Mouse (Mus musculus) embryo, embryonic 9.5 days (tissue): ENCODE results near the gene Col8a2.

Experiments used
- DNase-seq: peaks from one replicate; pipeline ENCODE4 v3.0.0-alpha.2; 2017; ENCODE audit errors: extremely low spot score

Gene Col8a2

DNA sequence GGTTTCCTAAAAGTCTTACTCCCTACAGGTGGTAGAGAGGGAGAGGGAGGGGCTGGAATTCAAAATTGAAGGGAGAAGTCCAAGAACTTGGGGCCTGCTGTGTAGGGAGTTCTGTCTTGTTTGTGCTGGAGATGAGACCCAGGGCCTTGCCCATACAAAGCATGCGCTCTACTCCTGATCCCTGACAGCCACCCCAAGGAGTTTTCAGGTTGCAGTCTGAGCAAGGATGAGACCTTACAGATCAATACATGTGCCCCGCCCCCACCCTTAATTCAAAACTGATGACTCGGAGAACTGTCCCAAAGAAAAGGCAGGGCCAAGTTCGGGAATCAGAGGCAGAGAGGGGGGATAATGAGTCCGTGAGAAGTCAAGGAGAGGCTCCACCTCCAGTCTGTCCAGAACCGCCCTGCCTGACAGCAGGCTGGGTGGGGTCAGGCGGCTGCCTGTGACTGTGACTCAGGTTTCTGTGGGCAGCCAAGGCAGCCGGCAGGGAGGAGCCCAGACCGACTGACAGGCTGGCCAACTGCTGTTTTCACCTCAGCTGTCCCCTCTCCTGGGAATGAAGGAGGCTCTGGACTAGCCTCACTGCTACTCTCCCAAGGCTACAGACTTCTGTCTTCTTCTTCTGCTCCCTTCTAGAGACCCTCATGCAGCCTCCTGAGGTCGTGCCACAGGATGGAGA lies 25.9 kb upstream of the Col8a2 start:
- DNase-seq = peak; percentile 75

DNA sequence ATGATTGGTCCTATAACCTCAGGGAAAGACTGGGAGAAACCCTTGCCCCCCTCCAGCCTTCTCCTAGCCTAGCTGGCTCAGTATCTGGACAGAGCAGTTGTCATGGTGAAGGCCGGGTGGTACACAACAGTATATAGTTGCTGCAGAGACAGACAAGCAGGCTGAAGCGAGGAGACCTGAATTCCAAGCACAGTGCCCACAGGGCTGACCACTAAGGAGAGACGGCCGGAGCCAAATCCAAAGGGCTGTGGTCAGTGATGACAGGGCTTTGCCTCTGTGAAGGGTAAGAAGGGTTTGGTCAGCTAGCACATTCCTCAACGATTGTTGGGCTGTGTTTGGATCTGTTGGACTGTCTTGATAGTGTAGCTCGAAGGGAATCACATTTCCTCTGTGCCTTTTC lies 25.3 kb upstream of the Col8a2 start:
- no peak for DNase-seq

DNA sequence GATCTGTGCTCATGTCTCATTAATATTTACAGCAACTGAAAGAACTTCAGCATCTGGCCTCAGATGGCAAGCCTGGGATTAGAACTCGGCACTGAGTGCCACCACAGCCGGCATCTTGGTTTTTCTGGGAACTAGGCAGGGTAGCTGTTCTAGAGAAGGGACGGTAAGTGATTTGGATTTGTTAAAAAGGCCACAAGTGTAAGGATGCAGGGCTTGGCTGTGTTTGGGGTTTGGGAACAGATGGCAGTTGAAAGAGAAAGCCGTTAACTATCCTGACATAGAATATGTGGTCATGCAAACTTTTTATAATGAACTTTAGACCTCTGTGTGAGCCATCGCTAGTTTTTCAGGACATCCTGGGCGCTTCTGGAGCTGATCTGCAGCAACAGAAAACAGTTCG lies 24.9 kb upstream of the Col8a2 start:
- no peak for DNase-seq

DNA sequence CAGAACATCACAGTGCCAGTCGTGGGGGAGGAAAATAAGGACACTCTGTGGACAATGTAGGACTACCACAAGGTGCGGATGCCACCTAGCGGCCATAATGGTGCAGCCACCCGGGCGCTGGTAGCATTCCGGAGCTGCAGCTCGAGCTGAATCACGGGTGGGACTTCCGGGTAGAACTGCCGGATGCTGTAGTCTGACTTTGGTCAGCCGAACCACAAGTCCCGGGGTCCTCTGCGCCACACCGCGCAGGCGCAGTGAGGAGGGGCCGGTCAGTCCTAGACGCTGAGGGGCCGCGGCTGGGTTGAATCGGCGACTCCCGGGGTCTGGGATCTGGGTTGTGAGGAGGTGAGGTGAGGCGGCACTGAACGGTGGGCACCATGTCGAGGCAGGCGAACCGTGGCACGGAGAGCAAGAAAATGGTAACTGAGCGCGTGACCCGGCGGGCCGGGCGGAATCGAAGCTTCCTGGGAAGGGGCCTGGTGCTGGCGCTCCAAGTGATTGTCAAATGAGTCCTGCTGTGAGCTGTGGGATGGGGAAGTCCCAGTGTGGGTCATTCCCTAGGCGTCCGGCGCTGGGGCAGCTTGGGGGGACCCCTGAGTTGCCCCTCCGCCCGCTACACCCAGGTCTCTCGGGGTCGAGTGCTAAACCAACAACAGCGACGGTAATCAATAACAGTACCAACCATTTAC lies 24.3 kb upstream of the Col8a2 start, which contains the start of gene Trappc3:
Gene Trappc3, plus strand, starts transcription at position 207 of the 689 bp plus-strand sequence.
- DNase-seq = peak; percentile 98

DNA sequence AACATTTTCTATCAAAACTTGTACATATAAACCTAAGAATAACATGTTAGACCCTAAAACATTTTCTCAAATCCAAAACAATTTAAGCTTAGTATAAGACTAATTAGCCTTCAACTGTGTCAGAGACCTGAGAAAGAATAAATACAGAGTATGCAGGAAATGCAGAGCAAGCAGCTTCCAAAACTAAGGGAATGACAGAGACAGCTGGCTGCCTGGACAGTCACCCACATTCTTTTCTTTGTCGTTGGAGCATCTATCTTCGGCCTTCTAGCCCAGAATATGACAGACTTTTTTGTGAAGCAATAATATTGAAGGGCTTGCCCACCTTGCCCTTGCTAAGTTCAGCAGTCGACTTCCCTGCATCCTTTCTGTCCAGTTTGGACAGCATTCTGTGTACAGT lies 17.3 kb upstream of the Col8a2 start:
- no peak for DNase-seq

DNA sequence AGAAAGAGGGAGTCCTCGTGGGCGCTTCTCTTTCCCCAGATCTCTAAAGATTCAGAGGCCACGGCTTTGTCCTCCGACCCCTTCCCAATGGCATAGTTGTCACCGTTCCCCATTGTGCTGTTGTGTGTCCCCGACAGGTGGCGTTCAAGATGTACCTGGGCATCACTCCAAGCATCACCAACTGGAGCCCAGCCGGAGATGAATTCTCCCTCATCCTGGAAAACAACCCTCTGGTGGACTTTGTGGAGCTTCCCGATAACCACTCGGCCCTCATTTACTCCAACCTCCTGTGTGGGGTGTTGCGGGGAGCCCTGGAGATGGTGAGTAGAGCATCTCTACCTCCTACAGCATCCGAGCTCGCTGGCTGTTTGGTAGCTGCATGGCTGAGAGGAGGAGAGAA lies 12.8 kb upstream of the Col8a2 start:
- no peak for DNase-seq

DNA sequence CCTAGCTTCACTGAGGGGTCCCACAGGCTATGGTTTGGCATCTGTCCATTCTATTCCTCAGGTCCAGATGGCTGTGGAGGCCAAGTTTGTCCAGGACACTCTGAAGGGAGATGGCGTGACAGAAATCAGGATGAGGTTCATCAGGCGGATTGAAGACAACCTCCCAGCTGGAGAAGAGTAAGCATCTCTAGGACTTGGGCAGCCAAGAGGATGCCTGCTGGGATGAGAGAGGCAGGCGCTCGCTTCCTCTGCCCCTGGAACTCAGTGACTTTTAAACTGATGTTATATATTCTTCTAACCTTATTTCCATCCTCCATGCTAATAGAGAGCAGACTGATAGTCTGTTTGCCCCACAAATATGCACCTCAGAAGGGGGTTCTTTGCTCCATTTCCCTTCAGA lies 11.5 kb upstream of the Col8a2 start:
- DNase-seq = no peak

DNA sequence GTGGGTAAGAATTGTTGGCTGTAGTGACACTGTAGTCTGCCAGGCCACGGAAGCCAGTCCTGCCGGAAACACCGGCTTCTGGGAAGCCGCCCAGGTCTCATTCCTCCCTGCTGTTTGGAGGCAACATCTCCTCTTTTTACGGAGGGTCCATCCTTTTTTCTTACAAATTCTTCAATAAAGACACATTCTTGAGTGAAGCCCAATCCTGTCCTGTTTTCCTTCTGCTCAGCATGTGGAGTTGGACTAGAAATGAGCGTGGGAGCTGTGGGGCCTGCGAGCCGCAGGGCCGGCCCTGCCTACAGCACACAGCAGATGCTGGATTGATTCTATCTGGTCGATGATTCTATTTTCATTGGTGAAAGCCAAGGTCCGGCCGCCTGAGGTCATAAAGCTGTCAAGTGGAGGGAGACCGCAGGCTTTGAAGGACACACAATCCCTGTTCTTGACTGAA lies 10.9 kb upstream of the Col8a2 start:
- DNase-seq = no peak

DNA sequence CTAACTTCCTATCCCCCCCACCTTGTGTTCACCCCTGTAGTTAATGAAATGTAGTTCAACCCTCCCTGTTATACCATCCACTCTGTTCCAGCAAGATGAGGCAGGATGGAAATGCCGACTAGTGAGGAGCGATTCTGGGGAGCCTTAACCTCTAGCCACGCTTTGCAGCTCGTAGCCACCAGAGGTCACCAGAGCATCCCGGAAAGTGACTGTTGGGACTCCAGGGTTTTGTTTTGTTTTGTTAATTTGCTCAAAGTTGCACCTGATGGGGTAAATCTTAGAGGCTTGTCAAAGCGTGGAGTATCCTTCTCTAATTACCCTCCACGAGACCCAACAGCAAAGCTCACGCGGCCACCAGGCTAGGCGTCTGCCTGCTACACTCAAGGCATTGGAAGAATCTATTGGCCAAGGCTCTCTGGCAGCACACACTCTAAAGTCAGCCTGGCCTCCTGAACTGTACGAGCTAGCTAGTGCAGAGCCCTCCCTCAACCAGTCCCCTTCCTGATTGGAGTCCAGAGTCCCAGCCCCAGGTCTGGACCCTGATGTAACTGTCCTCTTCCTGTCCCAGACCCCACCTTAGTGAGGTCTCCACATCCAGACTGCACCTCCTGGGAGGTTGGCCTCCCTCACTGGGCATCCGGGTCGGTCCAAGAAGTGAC lies 8.6 kb upstream of the Col8a2 start:
- peak; percentile 73 for DNase-seq

DNA sequence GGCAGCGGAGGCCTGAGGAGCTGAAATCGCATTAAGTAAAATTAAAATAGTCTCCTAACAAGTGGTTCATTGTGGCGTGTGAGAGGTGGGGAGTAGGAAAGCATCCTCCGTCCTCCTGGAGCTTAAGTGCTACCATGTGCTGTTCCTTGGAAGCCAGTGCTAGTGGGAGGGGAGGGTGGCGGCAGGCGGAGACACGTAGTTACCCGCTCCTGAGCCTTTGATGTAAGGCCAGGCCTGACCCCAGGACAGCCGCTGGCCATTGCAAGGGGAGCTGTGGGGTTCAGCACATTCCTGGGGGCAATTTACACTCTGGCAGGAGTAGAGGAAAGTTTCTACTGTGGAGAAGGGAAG lies 8.1 kb upstream of the Col8a2 start:
- DNase-seq = peak; percentile 36

DNA sequence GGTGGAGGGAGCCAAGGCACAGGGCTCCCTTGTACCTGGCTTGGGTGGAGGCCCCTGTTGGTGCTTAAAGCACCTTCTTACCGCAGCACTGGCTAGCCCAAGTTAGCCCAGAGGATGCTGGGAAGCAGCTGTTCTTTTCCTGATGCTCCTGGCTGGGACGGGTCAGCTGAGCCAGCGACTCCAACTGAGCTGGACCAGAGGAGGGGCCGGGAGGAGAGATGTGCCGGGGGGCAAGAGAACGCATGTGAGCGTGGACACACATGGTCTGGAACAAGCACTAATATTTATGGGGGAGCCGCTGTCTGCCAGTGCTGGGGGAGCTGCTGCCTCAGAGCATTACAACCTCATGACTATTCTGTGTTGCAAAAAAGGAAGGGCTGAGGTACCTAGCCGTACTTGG lies 7.6 kb upstream of the Col8a2 start:
- DNase-seq = no peak

DNA sequence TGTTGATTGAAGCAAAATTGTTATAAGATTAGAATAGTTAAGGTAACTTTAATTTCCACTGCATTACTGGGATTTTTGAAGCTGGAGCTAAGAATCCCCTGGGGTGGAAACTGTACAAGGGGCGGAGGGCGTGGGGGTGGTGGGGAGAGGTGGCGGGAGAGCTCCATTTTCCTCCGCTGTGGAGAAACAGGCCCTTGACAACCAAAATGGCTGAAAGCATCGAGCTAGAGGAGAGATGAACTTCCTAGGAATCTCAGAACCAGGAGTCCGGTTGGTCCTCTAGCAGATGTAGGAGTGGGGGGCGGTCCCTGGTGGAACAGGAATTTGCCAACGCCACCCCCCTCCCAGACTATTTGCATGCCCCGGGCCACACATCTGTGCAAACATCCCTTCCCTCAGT lies 4.9 kb upstream of the Col8a2 start:
- DNase-seq = no peak

DNA sequence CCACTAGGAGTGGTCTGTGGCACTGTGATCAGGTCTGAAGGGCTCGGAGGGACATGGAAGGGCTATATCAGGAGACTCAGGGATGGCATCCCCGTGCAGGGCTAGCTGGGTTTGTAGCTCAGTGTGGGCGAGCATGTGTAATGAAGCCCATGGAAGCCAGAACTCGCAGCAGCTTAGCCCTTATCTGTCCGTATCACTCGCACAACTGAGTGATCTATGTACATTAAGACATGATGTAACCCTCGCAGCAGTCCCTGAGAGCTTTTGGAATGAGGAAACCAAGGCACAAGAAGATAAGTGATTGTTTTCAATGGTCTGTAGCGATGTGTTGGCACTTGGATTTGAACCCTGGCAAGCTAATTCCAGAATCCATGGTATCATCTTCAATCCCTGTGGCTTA lies 3.0 kb upstream of the Col8a2 start:
- no peak for DNase-seq

DNA sequence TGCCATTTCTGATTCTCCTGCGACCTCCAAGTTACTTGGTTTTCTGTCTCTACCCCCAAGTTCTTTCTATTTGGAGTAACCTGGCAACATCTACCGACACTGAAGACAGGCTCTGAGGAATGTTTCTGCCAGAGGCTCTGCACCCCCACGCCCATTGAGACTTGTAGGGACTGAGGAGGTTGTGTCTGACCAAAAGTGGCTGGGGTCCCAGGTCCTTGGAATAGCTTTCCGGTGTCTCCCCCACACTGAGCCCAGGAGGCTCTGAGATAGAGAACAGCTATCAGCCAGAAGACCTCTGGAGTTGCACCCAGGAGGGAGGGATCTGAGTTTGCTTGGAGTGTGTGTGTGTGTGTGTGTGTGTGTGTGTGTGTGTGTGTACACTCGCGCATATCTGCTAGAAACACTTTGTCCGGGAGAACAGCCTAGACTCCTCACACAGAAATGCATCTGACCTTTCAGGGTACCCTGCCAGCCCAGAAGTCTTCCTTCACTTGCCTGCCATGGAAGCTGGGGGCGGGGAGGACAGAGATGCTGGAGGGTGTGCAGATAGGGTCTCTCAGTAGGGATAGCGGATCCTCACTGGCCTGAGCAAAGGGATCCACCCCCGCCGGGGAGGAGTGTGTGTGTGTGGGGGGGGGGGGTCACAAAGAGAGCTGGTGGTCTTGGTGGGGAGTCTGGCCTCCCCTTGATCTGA lies 856 bp downstream of the Col8a2 start:
- DNase-seq = no peak

DNA sequence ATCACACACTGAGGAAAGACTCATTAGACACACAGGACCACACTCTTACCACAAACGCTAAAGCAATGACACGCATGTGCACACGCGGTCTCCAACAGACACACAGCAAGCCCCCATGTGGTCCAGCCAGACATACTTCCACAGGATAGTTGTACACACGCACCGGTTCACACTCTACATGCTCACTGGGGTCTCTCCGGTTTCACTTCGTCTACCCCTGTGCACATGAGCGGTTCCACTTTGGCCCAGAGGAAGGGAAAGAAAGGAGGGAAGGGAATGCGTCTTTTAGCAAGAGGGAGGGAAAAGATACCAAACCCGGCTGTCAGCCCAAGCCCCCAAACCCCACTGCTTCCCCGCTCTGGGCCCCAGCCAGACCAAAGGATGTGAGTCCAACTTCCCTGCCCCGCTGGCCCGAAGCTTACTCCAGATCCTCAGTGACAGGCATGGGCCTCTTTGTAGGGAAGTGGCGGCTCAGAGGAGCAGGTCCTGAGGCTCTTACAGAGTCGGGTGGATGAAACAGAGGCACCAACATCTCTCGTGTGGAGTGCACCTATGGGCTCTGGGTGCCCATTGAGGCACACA lies 1.6 kb downstream of the Col8a2 start:
- DNase-seq = no peak

DNA sequence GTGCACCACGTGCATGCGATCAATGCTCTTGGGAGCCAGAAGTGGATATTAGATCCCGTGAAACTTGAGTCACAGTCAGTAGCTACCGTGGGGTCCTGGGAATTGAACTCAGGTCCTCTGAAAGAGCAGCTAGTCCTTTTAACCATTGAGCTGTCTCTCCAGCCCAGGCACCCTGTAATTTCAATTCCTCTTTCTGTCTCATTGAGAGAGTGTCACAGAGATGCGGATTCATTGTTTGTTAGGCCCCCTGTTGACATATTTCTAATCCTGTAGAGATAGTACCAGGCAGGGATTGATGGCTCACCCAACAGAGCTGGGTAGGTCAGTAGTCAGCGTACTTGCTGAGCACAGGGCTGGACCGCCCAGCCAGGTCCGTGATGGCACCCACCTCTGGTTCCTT lies 3.7 kb downstream of the Col8a2 start:
- DNase-seq = no peak

DNA sequence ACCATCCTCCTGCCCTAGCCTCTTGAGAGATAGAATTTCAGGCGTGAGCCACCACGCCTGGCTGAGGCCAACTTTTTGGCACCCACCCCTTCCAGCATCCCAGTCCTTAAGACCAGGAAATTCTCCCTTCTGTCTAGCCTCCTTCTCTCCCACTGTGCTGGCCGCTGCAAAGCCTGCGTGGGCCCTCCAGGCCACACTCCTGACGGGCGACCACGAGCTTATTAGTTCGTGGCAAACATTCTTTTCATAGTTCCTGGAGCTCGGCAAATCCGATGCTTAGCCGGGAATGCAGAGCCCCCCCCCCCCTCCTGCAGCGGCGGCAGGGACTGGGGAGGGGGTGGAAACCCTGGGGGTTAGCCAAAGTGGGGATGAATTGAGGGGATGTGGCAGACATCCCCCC lies 4.6 kb downstream of the Col8a2 start:
- no peak for DNase-seq

DNA sequence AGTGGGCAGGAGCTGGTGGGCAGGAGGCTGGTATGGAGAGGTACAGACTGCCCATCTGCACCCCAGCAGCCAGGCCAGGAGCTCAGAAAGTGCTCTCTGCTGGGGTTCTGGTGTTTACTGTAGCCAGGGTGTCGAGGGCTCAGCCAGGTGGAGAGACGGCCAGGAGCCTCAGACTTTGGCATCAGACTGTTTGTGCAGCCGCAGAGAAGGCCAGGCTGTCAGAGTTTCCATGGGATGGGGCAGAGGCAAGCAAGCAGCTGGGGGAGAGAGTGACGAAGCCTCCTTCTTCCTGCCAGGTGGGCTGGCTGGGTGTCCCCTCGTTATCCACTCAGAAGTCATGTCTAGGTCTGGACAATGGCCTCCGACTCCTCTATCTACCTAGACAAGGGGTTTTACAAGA lies 8.6 kb downstream of the Col8a2 start:
- no peak for DNase-seq

DNA sequence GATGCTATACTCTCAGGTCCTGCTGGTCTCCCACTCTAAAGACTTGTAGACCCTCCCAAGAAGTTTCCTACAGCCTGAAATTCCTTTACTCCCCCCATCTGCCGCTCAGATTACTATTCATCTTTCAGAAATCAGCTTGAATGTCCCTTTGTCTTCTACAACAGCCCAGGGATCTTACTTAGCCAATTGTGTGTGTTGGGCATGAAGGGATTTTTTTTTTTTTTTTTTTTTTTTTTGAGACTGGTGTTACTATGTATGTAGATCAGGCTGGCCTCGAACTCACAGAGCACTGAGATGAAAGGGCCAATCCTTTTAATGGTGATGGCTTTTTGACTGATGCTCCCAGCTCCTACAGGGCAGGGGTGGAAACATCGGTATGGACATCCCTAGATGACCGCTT lies 9.3 kb downstream of the Col8a2 start:
- no peak for DNase-seq

DNA sequence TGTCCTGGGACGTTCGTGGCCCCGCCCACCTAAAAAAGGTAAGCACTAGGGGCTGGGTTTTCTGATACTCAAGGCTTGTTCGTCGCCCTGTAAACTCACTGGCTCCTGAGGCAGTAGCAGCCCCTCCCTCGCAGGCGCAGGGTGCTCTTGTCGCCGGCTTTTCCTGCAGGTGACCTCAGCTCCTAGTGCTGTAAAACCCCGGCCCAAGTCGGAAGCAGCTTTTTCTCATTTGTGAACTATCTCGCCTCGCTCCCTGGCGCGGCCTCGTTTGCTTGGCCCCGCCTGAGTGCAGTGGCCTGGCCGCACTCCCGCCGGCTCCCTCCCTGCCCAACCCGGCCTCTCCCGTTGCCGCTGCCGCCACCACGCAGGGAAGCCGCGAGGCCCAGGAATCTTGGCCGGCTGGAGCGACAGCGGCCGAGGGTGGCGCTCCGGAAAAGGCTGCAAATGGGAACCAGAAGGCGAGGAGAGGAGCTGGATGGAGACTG lies 10.1 kb downstream of the Col8a2 start:
- peak; percentile 67 for DNase-seq

DNA sequence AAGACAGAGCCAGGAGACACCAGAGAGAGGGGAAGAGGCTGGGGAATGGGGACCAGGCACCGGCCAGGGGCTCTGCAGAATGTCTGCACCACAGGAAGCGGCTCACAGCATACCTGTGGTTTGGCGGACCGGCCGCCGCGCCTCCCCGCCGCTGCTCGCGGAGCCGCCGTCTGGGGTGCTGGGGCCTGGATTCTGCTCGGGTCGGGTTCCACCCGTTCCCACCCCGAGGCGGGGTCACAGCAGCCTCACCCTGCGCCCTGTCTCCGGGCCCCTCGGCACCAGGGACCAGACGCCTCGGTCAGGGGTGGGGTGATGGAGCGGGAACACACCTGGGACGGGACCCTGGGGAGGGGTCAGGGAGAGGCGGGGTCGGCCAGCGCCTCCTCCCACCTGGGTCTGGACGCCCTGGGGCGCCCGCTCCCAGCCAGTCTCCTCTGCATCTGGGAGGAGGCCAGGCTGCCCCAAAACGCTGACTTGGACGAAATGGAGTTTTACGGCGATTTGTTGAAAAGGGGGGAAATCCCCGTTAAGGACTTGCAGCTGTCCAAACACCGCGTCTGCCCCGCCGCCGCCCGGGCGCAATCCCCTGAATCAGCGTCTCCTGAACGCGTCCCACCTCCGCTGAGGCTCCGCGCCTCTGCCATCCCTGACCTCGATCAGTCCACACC lies 14.5 kb downstream of the Col8a2 start:
- peak; percentile 47 for DNase-seq
